Mouse (Mus musculus) testis, postnatal 14 days (tissue): ENCODE measurements around the gene Anp32e.
"Not testable (repeated sequence)": the region's sequence is repeated elsewhere in the genome, so short reads cannot be mapped to it uniquely, and the experiment has no call there.

ENCODE experiments used
- DNase-seq: peaks from one replicate; pipeline ENCODE4 v3.0.0; 2021; ENCODE audit warnings: low spot score

Gene Anp32e

DNA sequence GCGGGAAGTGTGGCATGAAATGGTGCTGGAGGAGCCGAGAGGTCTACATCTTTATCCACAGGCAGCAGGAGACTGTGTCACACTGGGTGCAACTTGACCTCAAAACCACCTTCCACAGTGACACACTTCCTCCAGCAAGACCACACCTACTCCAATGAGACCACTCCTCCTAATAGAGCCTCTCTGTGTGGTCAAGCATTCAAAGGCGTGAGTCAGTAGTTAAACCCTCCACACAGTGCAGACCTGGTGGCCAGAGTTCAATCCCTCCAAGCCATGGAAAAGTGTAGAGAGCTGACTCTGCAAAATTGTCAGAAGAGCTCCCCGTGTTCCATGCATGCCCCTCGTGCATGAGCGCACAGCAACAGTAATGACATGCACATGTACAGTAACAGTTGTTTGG, 13.7 kb downstream of the Anp32e start:
- no peak for DNase-seq

DNA sequence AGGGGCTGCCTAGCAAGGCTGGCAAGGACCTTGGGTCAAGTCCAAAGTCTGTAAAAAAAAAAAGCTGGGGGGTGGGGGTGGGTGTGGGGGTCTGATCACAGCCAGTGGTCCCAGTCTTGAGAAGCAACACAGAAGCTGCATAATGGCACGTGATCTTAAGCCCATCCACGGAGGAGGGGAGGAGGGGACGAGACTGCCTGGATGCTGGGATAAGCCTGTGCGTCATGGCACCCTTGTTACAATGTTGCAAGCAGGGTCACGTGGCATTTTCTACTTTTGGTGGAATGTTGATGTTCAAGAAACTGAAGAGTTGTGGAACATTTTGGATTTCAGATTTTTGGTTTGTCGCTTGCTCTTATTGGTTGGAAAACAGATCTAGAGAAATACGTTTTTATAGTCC, 14.2 kb downstream of the Anp32e start:
- peak; percentile 64 for DNase-seq

DNA sequence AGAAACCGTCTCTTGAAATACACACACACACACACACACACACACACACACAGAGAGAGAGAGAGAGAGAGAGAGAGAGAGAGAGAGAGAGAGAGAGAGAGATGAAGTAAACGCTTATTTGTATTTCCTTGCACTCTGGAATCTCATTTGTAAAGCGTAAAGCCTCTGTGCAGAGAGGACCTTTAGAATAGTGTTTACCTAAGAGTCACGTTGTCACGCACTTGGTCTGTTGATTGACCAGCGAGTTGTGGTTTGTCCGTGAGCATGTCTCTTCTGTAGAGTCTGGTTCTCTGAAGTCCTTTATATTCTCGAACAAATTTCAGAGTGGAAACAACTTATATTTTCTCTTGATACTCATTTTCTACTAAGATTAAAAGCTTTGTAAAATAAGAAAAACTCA, 15.7 kb downstream of the Anp32e start:
- DNase-seq, result no peak

DNA sequence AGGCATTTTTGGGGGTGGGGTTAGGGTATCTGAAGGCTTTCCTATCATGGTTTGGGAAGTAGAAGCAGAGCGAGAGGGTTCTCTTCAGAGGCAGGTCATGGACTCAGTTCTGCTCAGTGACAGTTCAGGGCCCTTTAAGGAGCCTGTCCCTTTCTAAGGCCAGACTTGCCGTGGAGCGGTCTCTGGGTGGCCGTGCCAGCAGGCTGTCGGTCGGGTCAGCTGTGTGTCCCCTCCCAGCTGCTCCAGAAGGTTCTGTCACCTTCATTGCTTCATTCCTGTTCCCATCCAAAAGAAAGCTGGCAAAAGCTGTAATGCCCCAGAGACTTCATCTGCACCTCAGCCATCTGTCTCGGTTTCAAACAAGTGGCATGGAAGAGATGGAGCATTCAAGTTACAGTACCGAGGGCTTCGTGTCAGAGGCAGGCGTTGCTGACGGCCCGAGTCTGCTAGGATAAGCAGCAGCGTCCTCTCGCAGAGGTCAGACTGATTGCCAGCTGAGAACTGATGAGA, 16.7 kb downstream of the Anp32e start:
- DNase-seq, result no peak

DNA sequence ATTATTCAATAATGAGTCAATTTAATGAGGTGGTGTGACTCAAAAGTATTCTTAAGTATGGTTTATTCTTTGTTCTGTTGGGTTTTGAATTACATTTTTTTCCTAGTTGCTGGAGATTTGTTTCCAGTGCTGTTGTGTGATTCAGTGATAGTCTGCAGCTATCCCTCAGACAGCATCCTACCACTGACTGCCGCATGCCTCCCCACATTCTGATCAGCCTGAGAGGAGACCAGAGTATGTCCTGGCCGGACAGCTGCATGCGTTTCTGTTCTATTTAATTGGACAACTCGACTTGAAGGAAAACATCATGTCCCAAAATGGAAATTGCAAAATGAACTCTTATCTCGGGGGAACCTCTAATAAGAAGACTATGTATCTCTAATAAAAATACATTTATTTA, 19.3 kb downstream of the Anp32e start:
- no peak for DNase-seq

DNA sequence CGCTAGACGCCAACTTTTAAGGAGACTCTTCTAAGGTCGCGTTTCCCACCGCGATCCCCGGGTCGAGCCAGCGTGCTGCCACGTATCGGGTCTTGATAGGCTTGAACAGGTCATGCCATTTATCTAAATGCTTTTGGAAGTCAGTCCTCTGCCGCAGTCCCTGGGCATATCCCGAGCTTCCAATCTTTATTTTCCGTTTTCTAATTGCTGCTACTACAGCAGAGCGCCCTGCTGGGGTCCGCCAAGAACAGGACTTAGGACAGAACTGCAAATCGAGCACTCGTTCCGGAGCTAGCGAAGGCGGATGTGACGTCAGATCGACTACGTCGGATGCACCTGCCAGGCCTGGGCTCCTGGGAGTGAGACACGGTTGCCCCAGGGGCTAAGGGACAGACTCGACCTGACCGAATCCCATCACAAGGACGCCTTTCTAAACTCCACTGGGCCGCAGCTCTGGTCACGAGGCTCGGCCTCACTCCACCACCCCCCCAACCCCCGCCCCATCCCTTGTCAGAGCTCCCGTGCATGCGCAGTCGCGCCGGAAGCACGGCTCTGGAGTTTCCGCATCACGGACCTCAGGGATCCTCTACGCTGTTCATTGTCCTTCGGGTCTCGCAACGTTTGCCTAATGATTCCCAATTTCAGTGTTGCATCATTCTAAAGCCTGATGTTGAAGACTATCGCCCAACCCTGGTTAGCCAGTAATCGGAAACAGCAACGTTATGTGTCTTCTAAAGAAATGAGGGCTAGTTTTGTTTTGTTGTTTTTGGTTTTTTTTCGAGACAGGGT, 21.9 kb downstream of the Anp32e start:
- peak; percentile 88 for DNase-seq

DNA sequence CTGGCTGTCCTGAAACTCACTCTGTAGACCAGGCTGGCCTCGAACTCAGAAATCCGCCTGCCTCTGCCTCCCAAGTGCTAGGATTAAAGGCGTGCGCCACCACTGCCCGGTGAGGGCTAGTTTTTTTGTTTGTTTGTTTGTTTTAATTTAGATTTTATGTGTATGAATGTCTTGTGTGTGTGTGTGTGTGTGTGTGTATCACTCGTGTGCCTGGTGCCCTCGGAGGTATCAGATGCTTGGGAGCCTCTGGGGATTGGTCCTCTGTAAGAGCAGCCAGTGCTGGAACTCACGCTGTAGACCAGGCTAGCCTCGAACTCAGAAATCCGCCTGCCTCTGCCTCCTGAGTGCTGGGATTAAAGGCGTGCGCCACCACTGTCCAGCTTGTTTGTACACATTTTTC, 22.5 kb downstream of the Anp32e start:
- DNase-seq, result not testable (repeated sequence)

DNA sequence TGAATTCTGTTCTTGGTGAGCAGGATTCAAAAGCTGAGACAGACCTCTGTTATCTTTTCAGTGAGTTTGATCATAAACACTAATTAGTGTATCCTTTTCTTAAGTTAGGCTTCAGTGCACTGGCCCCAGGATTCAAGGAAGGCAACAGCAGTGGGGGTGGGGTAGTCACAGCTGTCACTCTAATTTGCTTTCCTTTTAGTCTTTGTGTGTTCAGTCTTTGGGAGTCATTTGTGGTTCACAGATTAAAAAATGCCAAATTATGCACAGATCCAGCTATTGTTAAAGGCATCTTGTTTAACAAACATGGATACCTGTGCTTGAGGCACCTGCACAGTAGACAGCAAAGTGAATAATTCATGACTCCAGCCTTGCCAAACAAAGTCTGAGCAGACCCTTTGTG, 24.0 kb downstream of the Anp32e start:
- DNase-seq, result no peak

DNA sequence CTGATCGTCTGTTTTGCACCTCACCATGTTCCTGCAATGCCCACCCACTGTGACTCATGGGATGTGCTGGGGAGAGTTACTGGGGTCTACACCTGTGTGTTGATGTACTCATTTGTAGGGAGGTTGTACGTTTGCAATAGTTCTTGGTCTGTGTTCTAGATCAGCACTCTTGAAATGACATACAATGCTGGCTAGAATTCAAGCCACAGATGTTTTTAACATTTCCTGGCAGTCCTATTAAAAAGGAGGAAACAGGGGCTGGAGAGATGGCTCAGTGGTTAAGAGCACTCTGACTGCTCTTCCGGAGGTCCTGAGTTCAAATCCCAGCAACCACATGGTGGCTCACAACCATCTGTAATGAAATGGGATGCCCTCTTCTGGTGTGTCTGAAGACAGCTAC, 24.5 kb downstream of the Anp32e start:
- no peak for DNase-seq

DNA sequence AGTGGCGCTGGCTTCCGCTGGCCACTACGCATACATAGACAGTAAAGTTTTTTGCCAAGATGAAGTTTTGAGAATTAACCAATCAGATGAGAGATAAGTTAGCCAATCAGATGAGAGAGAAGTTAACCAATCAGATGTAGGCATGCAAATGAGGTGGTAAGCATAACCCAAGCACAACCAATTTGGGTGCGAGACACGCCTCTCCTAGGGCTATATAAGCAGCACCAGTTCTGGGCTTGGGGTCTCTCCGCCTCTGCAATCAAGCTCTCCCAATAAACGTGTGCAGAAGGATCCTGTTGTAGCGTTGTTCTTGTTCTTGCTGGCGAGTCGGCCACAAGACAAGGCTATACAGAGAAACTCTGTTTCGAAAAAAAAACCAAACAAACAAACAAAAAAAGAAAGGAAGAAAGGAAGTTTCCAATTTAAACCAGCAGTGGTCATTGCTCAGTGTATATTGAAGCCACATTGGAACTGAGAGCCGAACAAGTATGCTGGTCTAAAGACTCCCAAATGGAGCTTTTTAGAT, 25.7 kb downstream of the Anp32e start:
- not testable (repeated sequence) for DNase-seq

DNA sequence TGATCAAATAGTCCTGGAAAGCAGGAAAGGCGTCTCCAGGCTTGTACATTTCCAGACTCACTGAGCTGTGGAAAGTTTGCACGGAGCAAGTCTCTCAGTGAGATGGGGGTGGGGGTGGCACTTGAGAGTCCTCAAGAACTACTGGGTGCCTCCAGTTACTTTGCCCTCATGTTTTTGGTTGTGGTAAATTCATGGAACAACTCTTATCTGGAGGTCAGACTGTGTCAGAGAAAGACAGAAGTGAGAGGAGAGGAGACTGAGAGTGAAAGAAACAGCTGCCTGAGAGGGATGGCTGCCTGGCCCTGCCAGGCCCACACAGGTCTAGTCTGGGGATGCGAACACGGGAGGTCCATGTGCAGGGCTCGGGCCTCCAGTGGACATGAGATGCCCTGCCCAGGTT, 26.3 kb downstream of the Anp32e start:
- no peak for DNase-seq

DNA sequence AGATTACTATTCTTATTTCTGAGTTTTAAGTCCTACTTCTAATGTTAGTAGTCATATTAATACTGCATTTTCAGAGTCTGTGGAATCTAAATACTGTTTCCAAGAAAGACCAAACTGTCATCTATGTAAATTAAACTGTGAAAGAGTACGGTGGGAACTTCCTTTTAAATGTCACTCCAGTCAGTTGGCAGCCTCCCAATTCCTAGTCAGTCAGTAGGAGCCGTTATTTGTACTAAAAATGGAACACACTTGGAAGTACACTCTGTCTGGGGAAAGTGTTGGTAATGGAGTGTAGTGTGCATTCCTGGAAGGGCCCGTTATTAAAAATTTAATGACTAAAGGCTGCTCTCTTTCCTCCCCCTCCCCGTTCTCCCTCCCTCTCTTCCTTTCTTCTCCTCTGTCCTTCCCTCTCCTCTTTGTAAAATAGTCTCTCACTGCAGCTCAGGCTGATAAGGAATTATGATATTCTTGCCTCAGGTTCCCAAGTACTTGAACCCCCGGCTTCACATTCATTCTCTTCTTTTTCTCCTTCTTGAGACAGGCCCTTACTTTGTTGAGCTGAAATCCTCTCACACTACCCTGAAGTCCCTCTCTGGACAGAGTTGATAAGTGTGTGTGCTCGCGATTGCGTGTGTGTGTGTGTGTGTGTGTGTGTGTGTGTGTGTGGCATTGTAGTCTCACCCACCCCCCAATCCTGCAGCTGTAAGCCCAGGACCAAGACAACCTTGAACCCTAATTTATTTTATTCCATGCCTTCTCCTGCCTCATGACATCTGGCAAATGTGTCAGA, 28.5 kb downstream of the Anp32e start:
- DNase-seq, result no peak

DNA sequence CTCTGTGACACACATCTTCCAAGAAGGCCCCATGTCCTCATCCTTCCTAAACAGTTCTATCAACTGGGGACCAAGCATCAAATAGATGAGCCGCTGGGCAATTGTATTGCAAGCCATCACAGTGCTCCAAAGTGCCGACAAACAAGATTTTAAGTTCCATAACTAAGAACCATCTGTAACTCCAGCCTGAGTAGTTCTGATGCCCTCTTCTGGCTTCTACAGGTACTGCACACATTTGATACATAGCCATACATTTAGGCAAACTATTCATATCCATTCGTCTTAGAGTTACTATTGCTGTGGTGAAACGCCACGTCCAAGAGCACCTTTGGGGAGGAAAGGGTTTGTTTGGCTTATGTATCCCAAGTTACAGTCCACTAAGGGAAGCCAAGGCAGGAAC, 30.0 kb downstream of the Anp32e start:
- no peak for DNase-seq

DNA sequence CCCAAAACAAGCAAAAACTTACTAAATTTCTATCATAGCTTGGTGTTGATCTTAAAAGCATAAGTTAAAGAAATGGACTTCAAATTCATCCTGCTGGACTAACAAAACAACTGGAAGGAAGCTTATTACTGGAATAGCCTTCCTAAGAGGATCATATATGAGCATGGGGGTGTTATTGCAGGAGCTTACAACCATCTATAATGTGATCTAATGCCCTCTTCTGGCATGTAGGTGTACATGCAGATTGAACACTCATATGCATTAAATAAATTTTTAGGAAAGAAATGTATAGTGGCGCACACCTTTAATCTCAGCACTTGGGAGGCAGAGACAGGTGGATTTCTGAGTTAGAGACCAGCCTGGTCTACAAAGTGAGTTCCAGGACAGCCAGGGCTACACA, 30.8 kb downstream of the Anp32e start:
- DNase-seq, result no peak

DNA sequence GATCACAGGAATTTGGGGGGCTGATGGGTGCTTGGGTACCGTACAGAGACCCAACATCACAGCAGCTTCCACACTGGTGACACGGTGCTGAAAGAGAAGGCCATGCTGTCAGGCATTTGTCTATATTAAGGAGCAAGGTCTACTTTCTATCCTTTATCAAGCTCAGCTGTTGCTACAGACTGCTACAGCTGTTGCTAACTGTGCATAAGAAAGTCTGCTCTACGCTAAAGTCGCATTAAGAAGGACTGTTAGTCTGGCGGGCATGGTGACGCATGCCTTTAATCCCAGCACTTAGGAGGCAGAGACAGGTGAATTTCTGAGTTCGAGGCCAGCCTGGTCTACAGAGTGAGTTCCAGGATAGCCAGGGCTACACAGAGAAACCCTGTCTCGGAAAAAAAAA, 33.1 kb downstream of the Anp32e start:
- DNase-seq, result not testable (repeated sequence)

DNA sequence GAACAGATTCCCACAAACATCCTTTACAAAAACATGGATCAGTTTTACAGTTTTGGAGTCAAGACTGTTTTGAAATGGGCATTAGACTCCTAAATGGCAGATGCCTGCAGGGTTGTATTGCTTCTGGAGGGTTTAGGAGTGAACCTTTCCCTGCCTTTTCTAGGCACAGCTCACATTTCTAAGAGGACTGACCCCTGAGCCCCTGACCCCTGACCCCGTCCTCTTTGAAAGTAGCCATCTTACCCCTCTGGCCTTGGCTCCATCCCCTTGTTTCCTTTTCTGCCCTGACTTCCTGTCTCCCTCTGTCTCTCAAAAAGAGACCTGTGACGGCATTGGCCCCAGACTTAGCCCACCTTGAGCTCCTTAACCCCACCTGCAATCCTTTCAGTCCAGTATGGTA, 34.2 kb downstream of the Anp32e start:
- DNase-seq, result no peak

DNA sequence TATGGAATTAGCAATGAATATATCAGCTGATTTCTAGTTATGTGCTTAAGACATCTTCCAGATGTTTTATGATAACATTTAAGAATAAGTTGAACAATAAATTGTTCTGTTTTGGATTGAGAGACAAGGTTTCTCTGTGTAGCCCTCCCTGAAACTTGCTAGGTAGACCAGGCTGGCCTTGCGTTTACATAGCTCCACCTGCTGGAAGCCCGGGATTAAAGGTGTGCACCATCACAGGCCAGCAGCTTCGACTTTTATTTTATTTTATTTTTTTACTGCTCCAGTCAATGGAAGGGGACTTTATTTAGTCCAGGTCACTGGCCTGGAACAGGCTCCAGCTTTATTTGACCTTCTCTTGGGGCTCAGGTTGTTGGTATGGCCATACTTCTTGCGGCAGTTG, 34.6 kb downstream of the Anp32e start:
- no peak for DNase-seq

DNA sequence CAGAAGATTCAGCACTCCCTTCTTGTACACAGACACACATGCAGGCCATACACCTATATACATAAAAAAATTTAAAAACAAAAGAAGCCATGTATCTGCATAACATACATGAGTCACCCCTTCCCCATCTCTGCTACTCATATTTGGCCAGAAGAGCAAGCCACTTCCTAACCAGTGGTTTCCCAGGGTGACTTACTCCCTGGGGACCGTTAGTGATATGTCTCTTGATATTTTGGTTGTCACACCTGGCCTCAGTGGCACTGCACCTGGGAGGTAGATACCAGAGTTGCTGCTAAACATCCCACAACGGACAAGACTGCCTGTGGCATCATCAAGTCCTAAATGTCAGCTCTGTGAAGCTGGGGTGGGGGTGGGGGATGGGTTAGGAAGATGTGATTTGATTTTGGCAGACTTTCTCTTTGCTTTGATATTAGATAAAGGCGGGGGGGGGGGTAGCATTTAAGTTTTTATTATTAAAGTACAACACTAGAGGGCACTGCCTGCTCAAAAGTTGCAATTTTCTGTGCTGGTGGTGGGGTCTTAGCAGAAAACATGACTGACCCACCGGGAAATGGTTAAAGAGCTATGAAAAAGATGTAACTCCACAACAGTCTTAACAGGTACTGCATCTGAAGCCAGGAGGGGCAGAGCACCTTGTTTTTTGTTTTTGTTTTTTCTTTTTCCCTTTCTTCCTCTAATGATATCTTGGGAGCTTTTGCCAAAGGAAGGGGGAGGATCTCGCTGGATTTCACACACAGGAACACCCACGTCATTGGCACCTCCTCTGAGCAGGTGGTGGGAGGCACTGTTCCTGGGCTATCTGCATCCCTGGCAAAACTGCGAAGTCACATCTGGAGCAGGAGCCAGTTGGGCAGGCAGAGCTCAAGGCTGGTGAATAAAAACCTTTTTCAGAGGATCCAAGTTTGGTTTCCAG, 36.7 kb downstream of the Anp32e start:
- DNase-seq, result peak; percentile 57

DNA sequence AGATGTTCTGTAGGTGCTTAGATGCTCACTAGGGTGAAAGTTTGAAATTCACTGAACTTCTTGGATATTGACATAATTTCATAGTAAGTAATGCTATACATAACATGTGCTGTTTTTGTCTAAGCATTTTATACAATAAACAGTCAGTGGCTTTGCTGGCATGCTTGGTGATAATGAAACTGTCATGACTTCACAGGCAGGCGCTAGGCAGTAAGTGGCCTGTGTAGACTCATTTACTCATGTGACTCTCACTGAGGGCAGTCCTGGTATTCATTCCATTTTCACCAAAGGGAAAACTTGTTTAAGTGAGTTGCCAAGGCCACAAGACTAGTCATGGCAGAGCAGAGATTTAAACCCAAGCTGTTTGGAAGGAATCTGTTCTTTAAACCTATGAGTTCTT, 40.2 kb downstream of the Anp32e start:
- no peak for DNase-seq

DNA sequence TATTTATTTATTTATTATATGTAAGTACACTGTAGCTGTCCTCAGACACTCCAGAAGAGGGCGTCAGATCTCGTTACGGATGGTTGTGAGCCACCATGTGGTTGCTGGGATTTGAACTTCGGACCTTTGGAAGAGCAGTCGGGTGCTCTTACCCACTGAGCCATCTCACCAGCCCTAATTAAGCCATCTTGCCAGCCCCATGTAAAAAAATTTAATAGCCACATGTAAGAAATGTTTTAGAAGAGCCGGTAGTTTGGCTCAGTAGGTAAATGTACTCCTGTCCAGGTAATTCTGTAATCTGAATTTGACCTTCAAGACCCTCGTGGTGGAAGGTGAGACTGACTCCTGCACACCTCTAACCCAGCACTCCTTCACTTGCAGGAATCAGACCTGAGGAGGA, 41.6 kb downstream of the Anp32e start:
- not testable (repeated sequence) for DNase-seq

DNA sequence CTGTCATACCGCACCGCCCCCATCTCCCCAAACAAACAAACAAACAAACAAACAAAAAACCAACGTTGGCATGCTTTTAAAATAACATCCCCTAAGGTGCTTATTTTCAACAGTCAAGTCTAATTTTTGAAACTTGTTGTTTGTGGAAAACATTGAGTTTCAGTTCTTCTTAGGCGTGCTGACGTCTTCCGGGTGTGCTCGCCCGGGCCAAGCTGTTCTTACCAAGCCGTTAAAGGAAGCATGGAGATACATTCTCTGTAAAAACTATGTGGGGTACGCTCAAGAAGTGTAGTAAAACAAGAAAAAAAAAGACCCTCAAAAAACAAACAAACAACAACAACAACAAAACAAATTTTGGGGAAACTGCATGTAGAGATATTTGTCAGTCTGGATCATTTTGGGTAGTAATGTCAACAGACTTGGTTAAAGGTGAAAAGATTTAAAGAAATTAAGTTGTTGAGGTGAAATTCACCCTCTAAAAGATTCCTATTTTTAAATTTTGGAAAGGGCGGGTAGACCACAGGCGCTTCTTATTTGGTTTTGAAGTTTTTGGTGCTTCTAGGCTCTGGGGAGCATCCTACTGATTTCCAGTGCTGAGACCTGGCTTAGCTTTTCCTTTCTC, 43.3 kb downstream of the Anp32e start:
- no peak for DNase-seq
